Mouse (Mus musculus): Measurements from ENCODE around the gene Wasf2. TPM values are rescaled to one million over a fixed set of nuclear protein-coding genes. Genes with fewer than 3 reads are reported as not detected.

Gene Wasf2
- polyA plus RNA-seq, 1 experiment from 2014 or later: 23.1 TPM

GRCm38 (mm10) chr4:133106691-133107090, 23.6 kb upstream of the Wasf2 start:
- no peaks in the 10 kb centered on the region for H3K9me3 ChIP-seq (ENCODE audit: control insufficient read depth, low read length)
- no peaks in the 10 kb centered on the region for H3K4me1 ChIP-seq (ENCODE audit: control insufficient read depth, insufficient read depth, low read length)
- no peak overlapping the region for H3K27ac ChIP-seq (replicated peaks; ENCODE audit: low read depth, low read length)
- no peak overlapping the region for H3K4me3 ChIP-seq (replicated peaks; ENCODE audit: low read depth, low read length)
- DNase-seq (no peak), ATAC-seq (ENCODE audit: low FRiP score, low TSS enrichment) (no peak)
- WGBS: 95% methylated on average over 7 of the region's 7 CpGs
- no peak overlapping the region for H3K4me2 ChIP-seq (ENCODE audit: low read length)
- H3K27me3 ChIP-seq (ENCODE audit: control insufficient read depth, insufficient read depth, low read length): no peaks in the 10 kb centered on the region
- no peaks in the 10 kb centered on the region for H3K36me3 ChIP-seq (ENCODE audit: control insufficient read depth, insufficient read depth, low read length)
- no peak overlapping the region for H3K9ac ChIP-seq (replicated peaks; ENCODE audit: low read length)

DNA sequence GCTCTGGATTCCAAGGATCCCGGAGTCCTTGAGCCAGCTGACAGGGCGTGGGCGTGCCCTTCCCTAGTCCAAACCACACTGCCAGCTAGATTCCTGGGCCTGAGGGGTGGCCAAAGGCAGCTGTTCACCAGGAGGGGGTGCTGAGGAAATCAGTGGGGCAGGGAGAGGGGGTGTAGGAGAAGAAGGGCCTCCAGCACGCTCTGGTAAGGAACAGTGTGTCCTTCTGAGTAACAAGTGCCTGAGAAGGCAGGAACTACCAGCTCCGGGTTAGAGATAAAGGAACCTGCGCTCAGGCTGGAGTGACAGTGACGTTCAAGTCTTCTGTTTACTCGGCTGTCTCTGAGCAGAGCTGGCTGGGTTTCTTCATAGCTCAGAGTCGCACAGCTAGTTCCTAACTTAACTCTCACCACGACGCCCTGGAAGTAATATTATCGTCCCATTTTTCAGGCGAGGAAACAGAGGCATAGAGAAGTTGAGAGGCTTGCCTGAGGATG, 22.5 kb upstream of the Wasf2 start:
- no peak for DNase-seq
- no peaks in the 10 kb centered on the region for H3K27me3 ChIP-seq (ENCODE audit: control insufficient read depth, insufficient read depth, low read length)
- no peak overlapping the region for H3K4me2 ChIP-seq (ENCODE audit: low read length)
- H3K9ac ChIP-seq (replicated peaks; ENCODE audit: low read length): no peak overlapping the region
- H3K4me1 ChIP-seq (ENCODE audit: control insufficient read depth, insufficient read depth, low read length): no peaks in the 10 kb centered on the region
- H3K27ac ChIP-seq (replicated peaks; ENCODE audit: low read depth, low read length): no peak overlapping the region
- WGBS: 57% methylated on average over 13 of the region's 13 CpGs
- H3K4me3 ChIP-seq (replicated peaks; ENCODE audit: low read depth, low read length): no peak overlapping the region
- H3K36me3 ChIP-seq (ENCODE audit: control insufficient read depth, insufficient read depth, low read length): no peaks in the 10 kb centered on the region
- H3K9me3 ChIP-seq (ENCODE audit: control insufficient read depth, low read length): no peaks in the 10 kb centered on the region
- no peak for ATAC-seq (ENCODE audit: low FRiP score, low TSS enrichment)

DNA sequence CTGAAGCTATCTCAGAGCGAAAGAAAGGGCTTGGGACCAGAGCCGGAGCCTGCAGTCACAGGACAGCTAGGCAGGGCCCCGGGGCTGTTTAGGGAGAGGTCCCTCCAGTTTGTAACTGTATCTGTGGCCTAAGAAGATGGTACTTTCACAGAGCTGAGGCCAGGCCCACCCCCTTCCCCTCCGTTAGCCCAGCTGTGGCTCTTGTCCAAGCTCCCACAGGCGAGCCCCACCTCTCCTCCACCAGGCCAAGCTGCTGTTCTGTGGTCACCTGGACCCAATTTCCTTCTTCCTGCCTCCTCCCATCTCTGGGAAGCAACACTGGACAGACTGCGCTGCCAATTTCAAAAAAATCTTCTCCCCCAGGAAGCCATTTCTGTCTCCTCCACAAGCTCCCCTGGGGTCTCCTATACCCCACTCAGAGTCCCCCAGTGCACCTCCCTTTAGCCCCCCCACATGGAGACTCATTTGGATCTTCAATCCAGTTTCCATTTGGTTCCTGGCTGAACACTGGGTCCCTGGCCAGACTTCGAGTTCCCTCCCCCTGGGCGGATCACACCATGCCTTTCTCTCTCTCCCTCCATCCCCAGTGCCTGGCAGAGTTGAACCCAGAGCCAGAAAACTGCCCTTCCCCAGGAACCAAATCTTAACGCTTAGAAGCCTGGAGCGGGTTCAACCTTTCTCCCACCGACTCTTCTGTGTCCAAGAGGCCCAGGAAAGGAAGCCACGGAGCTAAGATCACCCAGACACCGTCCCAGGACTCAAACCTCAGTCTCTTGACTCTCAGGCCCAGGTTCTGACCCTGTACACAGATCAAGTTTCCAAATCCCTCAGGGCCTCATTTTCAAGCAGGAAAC, 21.6 kb upstream of the Wasf2 start:
- Histone ChIP-seq H3K36me3 (ENCODE audit: control insufficient read depth, insufficient read depth, low read length) (no peaks in the 10 kb centered on the region), H3K4me2 (ENCODE audit: low read length) (no peak overlapping the region), H3K4me1 (ENCODE audit: control insufficient read depth, insufficient read depth, low read length) (no peaks in the 10 kb centered on the region), H3K9ac (replicated peaks; ENCODE audit: low read length) (no peak overlapping the region), H3K9me3 (ENCODE audit: control insufficient read depth, low read length) (no peaks in the 10 kb centered on the region), H3K27ac (replicated peaks; ENCODE audit: low read depth, low read length) (no peak overlapping the region), H3K4me3 (replicated peaks; ENCODE audit: low read depth, low read length) (no peak overlapping the region), H3K27me3 (ENCODE audit: control insufficient read depth, insufficient read depth, low read length) (no peaks in the 10 kb centered on the region)
- ATAC-seq (ENCODE audit: low FRiP score, low TSS enrichment) (no peak), DNase-seq (no peak)
- WGBS: 80% methylated on average over 13 of the region's 13 CpGs

DNA sequence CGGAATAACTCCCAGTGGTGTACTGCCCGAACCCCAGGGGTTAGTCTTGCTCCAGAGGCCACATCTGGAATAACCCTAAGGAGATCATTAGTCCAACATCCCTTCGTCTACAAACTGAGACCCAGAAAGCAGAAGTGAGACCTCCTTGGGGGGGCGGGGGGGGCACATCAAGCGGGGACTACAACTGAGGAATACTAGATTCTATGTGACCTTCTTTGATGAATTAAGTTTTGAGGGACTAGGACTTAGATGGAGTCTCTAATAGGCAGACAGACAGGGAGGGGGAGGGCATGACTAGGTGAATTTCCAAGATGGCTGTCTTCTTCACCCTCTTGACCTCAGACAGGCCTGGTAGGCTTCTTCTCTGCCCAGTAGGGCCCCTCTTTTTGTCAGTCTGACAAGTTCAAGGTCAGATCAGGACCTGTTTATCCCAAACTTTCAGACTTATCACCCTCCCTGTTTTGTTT, 20.9 kb upstream of the Wasf2 start:
- Histone ChIP-seq H3K9me3 (ENCODE audit: control insufficient read depth, low read length) (no peaks in the 10 kb centered on the region), H3K27me3 (ENCODE audit: control insufficient read depth, insufficient read depth, low read length) (no peaks in the 10 kb centered on the region), H3K4me2 (ENCODE audit: low read length) (no peak overlapping the region), H3K9ac (replicated peaks; ENCODE audit: low read length) (no peak overlapping the region), H3K4me1 (ENCODE audit: control insufficient read depth, insufficient read depth, low read length) (no peaks in the 10 kb centered on the region), H3K4me3 (replicated peaks; ENCODE audit: low read depth, low read length) (no peak overlapping the region), H3K27ac (replicated peaks; ENCODE audit: low read depth, low read length) (no peak overlapping the region), H3K36me3 (ENCODE audit: control insufficient read depth, insufficient read depth, low read length) (no peaks in the 10 kb centered on the region)
- ATAC-seq (ENCODE audit: low FRiP score, low TSS enrichment) (no peak), DNase-seq (no peak)
- WGBS: 82% methylated on average over 5 of the region's 5 CpGs

- Histone ChIP-seq H3K9ac (replicated peaks; ENCODE audit: low read length) (no peak overlapping the region), H3K4me1 (ENCODE audit: control insufficient read depth, insufficient read depth, low read length) (peaks cover under 1% of the 10 kb centered on the region), H3K36me3 (ENCODE audit: control insufficient read depth, insufficient read depth, low read length) (no peaks in the 10 kb centered on the region), H3K27me3 (ENCODE audit: control insufficient read depth, insufficient read depth, low read length) (no peaks in the 10 kb centered on the region), H3K9me3 (ENCODE audit: control insufficient read depth, low read length) (no peaks in the 10 kb centered on the region), H3K27ac (replicated peaks; ENCODE audit: low read depth, low read length) (no peak overlapping the region), H3K4me3 (replicated peaks; ENCODE audit: low read depth, low read length) (no peak overlapping the region), H3K4me2 (ENCODE audit: low read length) (no peak overlapping the region)
- WGBS: 77% methylated on average over 13 of the region's 13 CpGs
- ATAC-seq (ENCODE audit: low FRiP score, low TSS enrichment) (no peak), DNase-seq (no peak)
Observed at GRCm38 (mm10) chr4:133112175-133112838, 18.0 kb upstream of the Wasf2 start.

DNA sequence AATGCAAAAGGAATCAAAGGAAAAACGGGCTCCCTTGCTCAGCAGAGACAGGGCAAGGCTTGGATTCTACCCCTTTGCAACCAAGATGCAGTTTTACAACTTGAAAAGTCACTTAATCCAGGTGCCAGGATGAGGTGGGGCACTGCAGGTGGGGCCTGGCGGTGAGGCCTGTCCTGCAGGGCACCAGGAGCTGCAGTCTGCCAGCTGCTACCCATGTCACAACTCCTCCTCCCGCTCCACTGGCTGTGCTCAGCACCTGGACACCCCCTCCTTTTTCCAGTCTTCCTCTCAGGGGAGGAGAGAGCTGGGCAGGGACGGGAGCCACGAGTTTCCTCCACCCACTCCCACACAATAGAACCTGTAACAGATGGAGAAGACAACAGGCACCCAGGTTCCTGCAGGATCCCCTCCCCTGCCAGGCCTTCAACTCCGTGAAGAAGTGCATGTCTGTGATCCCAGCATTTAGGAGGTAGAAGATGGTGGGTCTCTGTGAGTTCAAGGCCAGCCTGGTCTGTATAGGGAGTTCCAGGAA, 16.9 kb upstream of the Wasf2 start:
- no peak overlapping the region for H3K4me2 ChIP-seq (ENCODE audit: low read length)
- H3K9ac ChIP-seq (replicated peaks; ENCODE audit: low read length): no peak overlapping the region
- H3K4me3 ChIP-seq (replicated peaks; ENCODE audit: low read depth, low read length): no peak overlapping the region
- no peaks in the 10 kb centered on the region for H3K27me3 ChIP-seq (ENCODE audit: control insufficient read depth, insufficient read depth, low read length)
- ATAC-seq (ENCODE audit: low FRiP score, low TSS enrichment) (no peak), DNase-seq (no peak)
- no peak overlapping the region for H3K27ac ChIP-seq (replicated peaks; ENCODE audit: low read depth, low read length)
- no peaks in the 10 kb centered on the region for H3K9me3 ChIP-seq (ENCODE audit: control insufficient read depth, low read length)
- H3K4me1 ChIP-seq (ENCODE audit: control insufficient read depth, insufficient read depth, low read length): peaks cover 8% of the 10 kb centered on the region
- H3K36me3 ChIP-seq (ENCODE audit: control insufficient read depth, insufficient read depth, low read length): no peaks in the 10 kb centered on the region
- WGBS: 58% methylated on average over 6 of the region's 6 CpGs

DNA sequence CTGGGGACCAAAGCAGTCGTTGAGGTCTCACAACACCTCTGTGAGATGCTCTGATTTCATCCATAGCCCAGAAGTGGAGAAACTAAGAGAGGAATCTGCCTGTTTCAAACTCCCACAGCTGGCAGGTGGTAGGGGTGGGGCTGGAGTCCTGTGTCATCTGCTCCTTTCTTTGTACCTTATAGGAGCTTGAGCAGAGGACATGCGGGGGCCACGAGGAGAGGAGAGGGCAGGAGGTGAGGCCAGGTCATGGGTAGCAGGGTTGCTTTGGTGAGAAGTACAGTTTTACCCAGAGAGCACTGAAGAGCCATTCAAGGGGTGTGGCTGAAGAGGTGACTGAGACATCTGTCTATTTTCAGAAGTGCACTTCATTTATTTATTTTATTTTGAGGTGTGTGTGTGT, 15.5 kb upstream of the Wasf2 start:
- no peak overlapping the region for H3K4me3 ChIP-seq (replicated peaks; ENCODE audit: low read depth, low read length)
- no peak overlapping the region for H3K9ac ChIP-seq (replicated peaks; ENCODE audit: low read length)
- 84% methylated on average over 3 of the region's 3 CpGs for WGBS
- ATAC-seq (ENCODE audit: low FRiP score, low TSS enrichment) (no peak), DNase-seq (no peak)
- H3K4me2 ChIP-seq (ENCODE audit: low read length): no peak overlapping the region
- H3K36me3 ChIP-seq (ENCODE audit: control insufficient read depth, insufficient read depth, low read length): no peaks in the 10 kb centered on the region
- no peaks in the 10 kb centered on the region for H3K27me3 ChIP-seq (ENCODE audit: control insufficient read depth, insufficient read depth, low read length)
- H3K9me3 ChIP-seq (ENCODE audit: control insufficient read depth, low read length): no peaks in the 10 kb centered on the region
- no peak overlapping the region for H3K27ac ChIP-seq (replicated peaks; ENCODE audit: low read depth, low read length)
- peaks cover 8% of the 10 kb centered on the region for H3K4me1 ChIP-seq (ENCODE audit: control insufficient read depth, insufficient read depth, low read length)

DNA sequence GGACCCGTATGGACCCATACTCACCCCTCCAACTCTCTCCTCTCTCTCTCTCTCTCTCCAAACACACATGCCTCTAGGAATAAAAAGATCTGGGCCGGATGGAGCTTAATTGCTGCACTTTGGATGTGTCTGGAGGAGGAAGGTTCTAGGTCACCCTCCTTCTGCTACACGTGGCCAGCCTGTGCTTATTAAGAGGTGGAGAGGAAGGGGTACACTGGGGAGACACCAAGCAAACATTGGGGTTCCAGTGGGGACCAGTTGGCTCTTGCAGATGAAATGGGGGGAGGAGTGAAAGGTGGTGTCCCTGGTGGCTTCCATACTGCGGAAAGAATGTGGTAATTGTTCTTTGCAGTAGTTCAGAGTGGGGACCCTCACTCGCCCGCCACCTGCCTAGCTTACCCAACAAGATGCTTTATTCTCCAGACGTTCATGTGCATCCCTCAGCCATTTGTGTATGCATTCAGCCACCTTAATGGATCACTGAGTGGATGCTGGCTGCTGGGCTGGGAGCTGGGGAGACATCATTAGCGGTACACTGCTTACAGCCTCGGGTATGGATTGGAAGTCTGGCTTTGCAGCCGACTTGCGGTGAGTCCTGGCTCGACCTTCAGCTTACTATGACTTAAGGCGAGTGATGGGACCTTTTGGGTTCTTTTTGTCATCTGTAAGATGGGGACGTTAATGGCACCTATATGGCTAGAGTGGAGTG, 14.4 kb upstream of the Wasf2 start:
- ATAC-seq (ENCODE audit: low FRiP score, low TSS enrichment): no peak
- no peak for DNase-seq
- H3K4me1 ChIP-seq (ENCODE audit: control insufficient read depth, insufficient read depth, low read length): peaks cover 11% of the 10 kb centered on the region

More for the DNA sequence above, 14.4 kb upstream of the Wasf2 start:
- H3K9ac ChIP-seq (replicated peaks; ENCODE audit: low read length): no peak overlapping the region
- peak overlapping the region; percentile 41 for H3K27ac ChIP-seq (replicated peaks; ENCODE audit: low read depth, low read length)
- no peak overlapping the region for H3K4me3 ChIP-seq (replicated peaks; ENCODE audit: low read depth, low read length)
- H3K27me3 ChIP-seq (ENCODE audit: control insufficient read depth, insufficient read depth, low read length): no peaks in the 10 kb centered on the region
- H3K36me3 ChIP-seq (ENCODE audit: control insufficient read depth, insufficient read depth, low read length): no peaks in the 10 kb centered on the region
- WGBS: 71% methylated on average over 14 of the region's 14 CpGs
- no peaks in the 10 kb centered on the region for H3K9me3 ChIP-seq (ENCODE audit: control insufficient read depth, low read length)
- H3K4me2 ChIP-seq (ENCODE audit: low read length): no peak overlapping the region
